Mouse (Mus musculus) retina, adult 2 months (tissue): ENCODE measurements around the gene Arl5a.

Experiments
- DNase-seq: peaks from one replicate; pipeline ENCODE4 v3.0.0-alpha.2; 2012; ENCODE audit warnings: low read depth, low spot score

Arl5a gene

DNA sequence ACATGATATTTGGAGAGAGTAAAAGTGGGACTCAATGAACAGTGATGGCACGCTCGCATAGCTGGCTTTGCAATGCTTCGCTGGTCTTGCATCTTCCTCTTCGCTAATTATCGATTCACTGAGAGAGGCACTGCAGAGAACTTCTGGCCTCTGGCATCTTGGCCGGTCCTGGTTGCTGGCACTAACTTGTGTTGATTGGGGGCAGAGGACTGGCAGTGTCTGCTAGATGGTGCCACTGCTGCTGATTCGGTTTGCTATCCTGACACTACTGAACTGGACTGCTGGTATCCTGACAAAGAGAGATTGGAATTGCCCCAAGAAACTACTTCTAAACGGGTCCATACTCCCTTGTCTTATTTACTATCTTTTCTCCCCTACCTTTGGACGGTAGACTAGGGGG is 63.6 kb downstream of the Arl5a start:
- DNase-seq = no peak

- DNase-seq = no peak
Observed at GRCm38 (mm10) chr2:52359722-52360121, 65.0 kb downstream of the Arl5a start.

- no peak for DNase-seq
Observed at GRCm38 (mm10) chr2:52358156-52358555, 66.5 kb downstream of the Arl5a start.

GRCm38 (mm10) chr2:52351029-52351428 is 73.7 kb downstream of the Arl5a start:
- DNase-seq = no peak
